Mouse (Mus musculus) megakaryocyte, adult 5-6 weeks (primary cell): ENCODE measurements around the gene Sik3. TPM values are rescaled to one million over a fixed set of nuclear protein-coding genes. Genes with fewer than 3 reads are reported as not detected.
A peak's percentile ranks its signal among the peaks of the same experiment; 100 is the strongest.

Experiments used
- ATAC-seq: 2 replicates; pipeline ENCODE4 v1.8.0; 2016; ENCODE audit warnings: mild to moderate bottlenecking, inconsistent platforms; ENCODE audit not compliant: poor library complexity, severe bottlenecking
- total RNA-seq, 2 experiments: library from RNA; stranded (forward) in 1 of 2; stranded (reverse) in 1 of 2; fragments of 153-499, 151-499 nt in 1 of 2; fragments of 221-1000, 200-1000 nt in 1 of 2; gene quantifications; 2 replicates each; pipeline versions ENCODE4 v1.2.3 to v1.2.4; 2015 to 2017

The Sik3 gene
- total RNA-seq, 2 experiments from 2014 or later, result 17.5 to 32.9 TPM

- ATAC-seq, result no peak
Measured at GRCm38 (mm10) chr9:46015081-46015551, 2.5 kb downstream of the Sik3 start.

- ATAC-seq, result no peak
Measured at GRCm38 (mm10) chr9:46015831-46016230, 3.2 kb downstream of the Sik3 start.

GRCm38 (mm10) chr9:46016417-46016816, 3.8 kb downstream of the Sik3 start:
- no peak for ATAC-seq

DNA sequence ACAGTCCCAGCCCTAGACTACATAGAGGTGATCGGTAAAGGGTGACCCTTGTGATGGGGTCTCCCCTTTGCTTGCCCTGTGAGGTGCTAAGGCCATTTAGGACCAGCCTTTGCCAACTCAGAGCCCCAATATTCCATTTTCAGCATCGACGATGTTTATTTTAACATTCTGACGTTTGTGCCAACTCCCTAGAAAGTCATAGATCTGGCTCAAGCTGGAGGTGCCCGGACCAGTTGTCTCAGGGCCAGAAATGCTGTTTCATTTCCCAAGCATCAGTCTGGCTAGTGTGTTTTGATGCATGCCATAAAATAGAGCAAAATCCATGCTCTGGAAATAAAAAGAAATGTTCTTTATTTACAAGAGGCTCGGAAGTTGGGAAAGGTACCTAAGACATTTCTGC, 5.7 kb downstream of the Sik3 start:
- ATAC-seq, result no peak

- ATAC-seq, result no peak
Measured at GRCm38 (mm10) chr9:46019975-46020374, 7.4 kb downstream of the Sik3 start.

DNA sequence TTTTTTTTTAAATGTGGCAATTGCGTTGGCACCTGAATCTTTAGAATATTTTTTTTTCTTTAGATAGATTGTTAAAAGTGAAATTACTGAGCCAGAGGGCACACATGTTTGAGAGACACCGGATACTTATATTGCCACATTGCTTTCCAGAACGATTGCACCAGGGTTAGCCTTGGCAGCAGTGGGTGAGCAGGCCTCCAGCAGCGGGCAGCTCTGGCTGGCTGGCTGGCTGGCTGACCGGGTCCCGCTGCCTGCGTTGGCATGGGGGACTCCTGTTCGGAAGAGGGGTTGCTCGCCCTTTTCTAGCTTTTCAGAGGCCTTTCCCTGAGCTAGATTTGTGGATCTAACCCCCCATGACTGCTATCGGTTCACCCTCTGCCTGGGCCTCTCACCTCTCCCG, 11.0 kb downstream of the Sik3 start:
- peak; percentile 66 for ATAC-seq

GRCm38 (mm10) chr9:46026058-46026849, 13.6 kb downstream of the Sik3 start:
- ATAC-seq, result no peak

GRCm38 (mm10) chr9:46027994-46028393, 15.4 kb downstream of the Sik3 start:
- peak; percentile 69 for ATAC-seq

DNA sequence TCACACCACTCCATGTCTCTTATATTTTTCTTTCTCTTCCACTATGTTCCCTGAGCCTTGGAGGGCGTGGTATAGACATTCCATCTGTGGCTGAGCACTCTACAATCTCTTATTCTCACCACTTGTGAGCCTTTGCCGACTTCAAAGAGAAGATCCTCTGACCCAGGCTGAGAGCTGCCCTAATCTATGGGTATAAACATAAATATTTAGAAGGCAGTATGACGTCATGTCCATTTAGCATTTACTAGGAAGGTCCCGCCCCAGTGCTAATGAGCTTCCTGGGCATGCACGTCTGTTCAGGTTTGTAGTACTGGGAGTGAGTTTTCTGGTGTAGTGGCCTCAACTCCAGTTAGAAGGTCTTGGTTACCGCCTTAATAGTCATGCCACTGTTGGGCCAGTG, 16.9 kb downstream of the Sik3 start:
- ATAC-seq, result no peak

DNA sequence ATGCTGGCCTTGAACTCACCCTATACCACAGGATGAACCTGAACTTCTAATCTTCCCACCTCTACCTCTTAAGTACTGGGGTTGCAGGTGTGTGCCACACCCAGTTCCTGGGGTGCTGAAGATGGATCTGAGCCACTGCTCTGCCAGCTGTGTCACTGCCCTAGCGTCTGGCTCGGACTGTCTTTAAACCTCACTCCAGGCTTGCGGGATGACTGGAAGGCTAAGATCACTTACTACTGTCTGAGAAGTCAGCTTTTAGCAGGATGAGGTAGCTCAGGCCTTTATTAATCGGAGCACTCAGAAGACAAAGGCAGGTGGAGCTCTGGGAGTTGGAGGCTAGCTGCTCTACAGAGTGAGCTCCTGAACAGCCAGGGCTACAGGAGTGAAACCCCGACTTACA, 17.6 kb downstream of the Sik3 start:
- no peak for ATAC-seq

GRCm38 (mm10) chr9:46030968-46031367, 18.3 kb downstream of the Sik3 start:
- no peak for ATAC-seq

GRCm38 (mm10) chr9:46032190-46032589, 19.6 kb downstream of the Sik3 start:
- no peak for ATAC-seq

DNA sequence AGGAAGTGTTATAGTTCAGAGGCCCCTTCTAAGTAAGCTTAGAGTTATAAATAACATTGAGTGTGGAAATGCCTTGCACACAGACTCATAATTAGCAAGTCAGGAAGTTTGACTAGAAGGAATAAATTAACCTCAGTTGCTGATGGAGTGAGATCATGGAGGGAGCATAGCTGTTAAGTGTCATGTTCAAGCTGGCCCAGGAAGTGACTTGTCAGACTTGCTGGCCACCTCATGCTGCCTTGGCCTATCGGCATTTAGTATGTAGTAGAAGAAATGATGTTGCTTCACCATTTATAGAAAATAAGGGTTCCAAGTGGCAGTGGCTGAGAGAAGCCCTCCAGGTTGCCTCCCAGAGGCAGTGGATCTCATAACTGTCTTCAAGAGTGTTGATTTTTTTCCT, 20.4 kb downstream of the Sik3 start:
- ATAC-seq, result no peak

DNA sequence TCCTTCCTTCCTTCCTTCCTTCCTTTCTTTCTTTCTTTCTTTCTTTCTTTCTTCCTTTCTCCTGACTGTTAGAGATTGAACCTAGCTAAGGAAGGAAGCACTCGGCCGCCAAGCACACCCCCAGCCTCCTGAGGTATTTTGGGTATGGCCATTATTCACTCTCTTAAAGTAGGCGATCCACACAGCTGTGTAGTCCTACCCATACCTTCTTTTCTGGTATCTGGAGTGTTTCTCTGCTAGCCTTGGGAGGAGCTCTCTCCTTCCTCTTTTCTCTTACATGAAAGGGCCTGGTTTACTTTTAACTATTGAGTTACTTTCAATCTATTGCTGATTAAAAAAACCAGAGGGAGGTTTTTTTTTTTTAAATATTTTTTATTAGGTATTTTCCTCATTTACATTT, 21.2 kb downstream of the Sik3 start:
- 0 out of 2 replicates have a peak, but pooled peaks have one; percentile 59 for ATAC-seq

DNA sequence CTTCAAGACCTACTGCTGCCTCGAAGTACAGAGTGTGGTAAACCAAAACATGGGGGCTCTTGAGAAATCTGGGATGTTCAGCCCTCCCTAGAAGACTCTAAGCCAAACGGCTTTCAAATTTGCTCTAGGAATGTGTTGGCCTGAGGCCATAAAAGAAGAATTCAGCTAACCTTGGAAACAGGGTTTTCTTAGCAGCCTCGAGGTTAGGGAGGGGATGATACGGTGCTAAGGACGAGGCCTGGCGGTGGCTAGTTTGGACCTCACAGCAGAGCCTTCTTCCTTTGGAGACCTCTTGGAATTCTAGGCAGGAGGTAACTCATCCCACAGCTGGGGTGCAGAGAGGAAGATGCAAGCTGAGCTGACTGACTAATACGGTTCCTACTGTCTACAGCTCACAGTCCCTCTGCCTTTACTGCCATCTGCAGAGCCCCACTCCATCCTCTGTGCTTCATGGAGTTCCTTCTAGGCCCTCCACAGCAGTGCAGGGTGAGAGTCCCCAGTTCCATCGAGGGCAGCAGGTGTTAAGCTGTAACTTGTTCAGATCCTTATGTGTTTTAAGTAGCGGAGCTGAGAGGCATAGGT, 22.8 kb downstream of the Sik3 start:
- ATAC-seq, result no peak

DNA sequence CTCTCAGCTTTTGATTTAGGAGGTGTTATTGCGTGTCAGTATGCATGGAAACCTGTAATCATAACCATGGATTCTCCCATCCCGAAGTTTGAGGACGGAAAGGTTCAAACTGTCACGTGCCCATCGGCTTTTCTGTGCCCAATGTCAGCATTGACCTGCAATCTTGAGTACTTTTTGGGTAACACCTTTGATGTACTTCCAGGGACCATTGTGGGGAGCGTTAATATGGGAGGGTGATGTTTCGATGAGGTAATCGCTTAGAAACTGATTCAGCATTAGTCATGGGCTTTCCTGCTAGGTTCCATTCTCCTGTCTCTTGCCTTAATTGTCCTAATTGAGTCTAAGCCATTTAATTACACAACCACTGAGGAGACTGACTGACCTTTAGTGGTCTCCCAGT, 24.3 kb downstream of the Sik3 start:
- ATAC-seq, result no peak

DNA sequence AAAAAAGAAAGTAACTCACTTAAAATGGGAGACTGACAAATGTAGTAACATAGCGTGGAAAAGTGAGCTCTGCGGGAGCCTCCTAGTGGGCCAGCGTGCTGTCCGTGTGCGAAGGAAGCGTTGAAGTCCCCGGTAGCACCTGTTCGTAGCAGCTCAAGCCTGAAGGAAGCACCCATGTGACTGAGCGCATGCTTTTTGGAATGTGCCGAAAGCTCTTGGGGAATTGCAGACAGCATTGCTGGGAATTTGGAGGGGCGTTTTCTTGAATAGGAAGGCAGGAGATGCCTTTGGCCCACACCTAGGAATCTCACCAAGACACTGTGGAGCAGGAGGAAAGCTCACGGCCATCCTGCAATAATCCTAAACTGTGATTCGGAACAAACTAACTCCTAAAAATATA, 26.2 kb downstream of the Sik3 start:
- ATAC-seq, result no peak

DNA sequence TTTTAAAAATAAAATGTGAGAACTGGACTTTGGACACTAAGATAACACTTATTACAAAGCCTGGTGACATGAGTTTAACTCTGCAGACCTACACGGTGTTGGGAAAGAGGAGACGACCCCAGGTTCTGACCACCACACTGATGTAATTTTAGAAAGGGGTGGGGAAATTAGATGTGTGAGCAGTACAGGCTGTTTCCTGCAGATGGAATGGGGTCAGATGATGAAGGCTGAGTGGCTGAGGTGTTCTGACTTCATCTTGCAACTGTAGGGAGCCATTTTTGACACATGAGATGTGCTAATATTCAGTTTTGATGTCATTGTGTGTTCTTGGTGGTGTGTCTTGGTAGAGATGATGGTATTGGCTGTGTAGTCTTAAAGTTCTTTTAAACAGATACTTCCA, 28.6 kb downstream of the Sik3 start:
- ATAC-seq, result no peak

- ATAC-seq, result no peak
Measured at GRCm38 (mm10) chr9:46042387-46042786, 29.8 kb downstream of the Sik3 start.

- ATAC-seq, result no peak
Measured at GRCm38 (mm10) chr9:46043626-46044025, 31.0 kb downstream of the Sik3 start.

DNA sequence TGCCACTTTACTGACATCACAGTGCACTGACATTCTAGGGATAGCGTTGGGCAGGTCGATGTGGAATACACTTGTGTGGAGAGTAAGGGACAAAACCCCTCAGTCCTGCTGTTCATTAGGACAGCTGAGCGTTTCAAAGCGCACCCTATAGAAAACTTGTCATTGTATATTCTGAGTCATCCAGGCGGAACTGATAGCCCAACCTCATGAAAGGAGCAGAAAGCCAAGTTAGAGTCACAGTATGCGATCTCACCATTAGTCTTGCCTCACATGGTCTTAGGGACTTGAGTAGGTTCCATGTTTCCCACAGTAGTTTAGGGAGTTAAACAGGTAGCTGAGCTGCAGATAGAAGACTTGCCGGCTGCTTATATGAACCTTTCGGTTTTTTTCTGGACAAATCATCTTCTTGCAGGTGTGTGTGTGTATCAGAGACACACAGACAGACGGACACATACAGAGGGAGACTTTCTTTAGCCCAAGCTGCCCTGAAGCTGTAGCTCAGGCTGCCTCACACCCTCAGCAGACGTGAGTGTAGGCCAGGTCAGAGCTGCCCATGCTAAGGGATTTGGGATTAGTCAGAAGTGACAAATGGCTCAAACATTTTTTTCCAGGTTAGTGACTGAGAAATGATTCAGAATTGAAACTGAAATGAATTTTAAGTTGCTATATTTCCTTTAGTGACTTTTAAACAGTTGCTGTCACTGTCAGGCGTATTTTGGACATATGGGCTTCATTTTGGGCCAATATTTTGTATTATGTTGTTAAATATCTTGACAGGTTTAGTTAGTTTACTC, 34.3 kb downstream of the Sik3 start:
- no peak for ATAC-seq

DNA sequence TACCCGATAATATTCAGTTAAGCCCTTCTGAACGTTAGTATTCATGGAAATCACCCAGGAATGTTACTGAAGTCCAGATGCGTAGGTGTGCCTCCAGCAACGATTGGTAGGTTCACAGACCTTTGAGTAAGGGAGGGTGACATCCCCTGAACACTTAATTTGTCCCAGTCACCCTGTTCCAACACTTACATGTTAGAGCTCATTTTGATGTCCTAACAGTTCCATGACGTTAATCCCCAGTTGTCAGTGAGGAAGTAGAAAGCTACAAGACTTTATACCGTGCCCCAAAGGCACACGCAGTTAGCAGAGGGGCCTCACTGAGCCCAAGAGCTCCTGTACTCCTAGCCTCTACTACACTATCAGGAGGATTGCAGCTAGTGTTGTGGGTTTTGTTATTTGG, 36.9 kb downstream of the Sik3 start:
- peak; percentile 92 for ATAC-seq
